Mouse (Mus musculus): Measurements from ENCODE around the gene Lmnb2. TPM values are rescaled to one million over a fixed set of nuclear protein-coding genes. Genes with fewer than 3 reads are reported as not detected.

The Lmnb2 gene
- polyA plus RNA-seq, 1 experiment from 2014 or later = 63.2 TPM

DNA sequence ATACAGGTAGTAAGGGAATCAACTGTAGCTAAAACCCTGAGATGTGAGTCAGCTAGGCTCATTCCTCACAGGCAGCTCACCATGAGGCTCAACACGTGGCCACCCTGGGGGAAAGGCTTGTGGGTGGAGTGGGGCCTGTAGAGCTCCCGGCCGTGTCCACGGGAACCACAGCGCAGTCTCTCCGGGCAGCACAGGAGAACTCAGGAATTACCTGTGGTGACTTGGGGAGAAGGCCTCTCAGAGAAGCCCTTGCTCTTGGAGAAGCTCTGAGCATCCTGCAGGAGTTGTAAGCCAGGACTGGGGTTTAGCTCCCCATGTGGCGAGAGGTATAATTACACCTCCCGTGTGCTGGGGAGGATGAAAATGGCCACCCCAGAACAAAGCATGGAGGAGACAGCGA is 37.5 kb upstream of the Lmnb2 start:
- Histone ChIP-seq H3K9me3 (no peaks in the 10 kb centered on the region), H3K27ac (peak overlapping the region; percentile 22; the same call in 1 of the 2 replicates), H3K36me3 (no peaks in the 10 kb centered on the region), H3K4me2 (replicated peaks) (peak overlapping the region; percentile 15; the same call in 1 of the 2 replicates), H3K4me1 (peaks cover 15% of the 10 kb centered on the region), H3K4me3 (no peak overlapping the region), H3K27me3 (peaks cover 4% of the 10 kb centered on the region; the same call in 1 of the 2 replicates), H3K9ac (no peak overlapping the region)
- peak; percentile 54; the same call in 1 of the 2 replicates for ATAC-seq (ENCODE audit: low FRiP score, low read depth)
- 25% methylated on average over 9 of the region's 9 CpGs for WGBS

DNA sequence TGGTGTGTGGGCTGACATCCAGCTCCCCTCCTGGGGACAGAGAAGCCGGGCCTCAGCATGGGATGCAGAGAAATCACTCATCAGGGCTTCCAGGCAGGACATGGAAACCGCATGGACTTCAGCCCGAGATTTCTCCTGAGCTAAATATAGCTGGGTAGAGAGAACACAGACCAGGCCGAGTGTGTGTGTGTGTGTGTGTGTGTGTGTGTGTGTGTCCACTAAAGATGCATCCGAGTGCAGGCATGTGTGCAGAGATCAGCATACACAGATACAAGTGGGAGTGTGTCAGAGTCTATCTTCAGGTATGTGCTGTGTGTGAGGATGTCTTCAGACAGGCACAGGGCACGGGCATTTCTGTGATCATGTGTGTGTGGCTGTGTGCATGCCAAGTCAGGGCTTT is 36.8 kb upstream of the Lmnb2 start:
- H3K9ac ChIP-seq = no peak overlapping the region
- ATAC-seq (ENCODE audit: low FRiP score, low read depth) = no peak; the same call in 1 of the 2 replicates
- H3K9me3 ChIP-seq = no peaks in the 10 kb centered on the region
- H3K4me2 ChIP-seq (replicated peaks) = no peak overlapping the region
- H3K4me1 ChIP-seq = peaks cover 10% of the 10 kb centered on the region
- no peaks in the 10 kb centered on the region for H3K36me3 ChIP-seq
- WGBS = 67% methylated on average over 6 of the region's 6 CpGs
- H3K4me3 ChIP-seq = no peak overlapping the region
- no peak overlapping the region for H3K27ac ChIP-seq
- peaks cover 4% of the 10 kb centered on the region; the same call in 1 of the 2 replicates for H3K27me3 ChIP-seq

DNA sequence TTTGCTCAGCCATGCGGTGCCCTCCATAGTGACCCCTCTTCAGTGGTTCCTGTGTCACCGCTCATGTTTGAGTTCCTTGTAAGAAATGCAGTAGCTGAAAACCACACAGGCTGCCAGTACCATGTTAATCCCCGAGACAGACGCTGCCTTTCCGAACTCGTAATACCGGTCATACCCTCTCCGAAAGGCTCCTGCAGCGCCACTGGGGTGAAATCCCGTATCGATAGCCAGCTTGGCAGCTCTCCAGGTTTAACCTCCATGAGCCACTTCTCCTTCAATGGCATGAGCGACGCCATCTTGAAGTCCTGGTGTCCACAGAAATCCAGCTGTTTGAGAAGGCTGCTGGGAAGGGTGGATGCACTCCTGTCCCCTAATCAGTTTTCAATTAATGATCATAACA is 36.4 kb upstream of the Lmnb2 start:
- H3K27me3 ChIP-seq = peaks cover 4% of the 10 kb centered on the region; the same call in 1 of the 2 replicates
- 64% methylated on average over 13 of the region's 13 CpGs for WGBS
- no peak for ATAC-seq (ENCODE audit: low FRiP score, low read depth)
- H3K4me1 ChIP-seq = peaks cover 10% of the 10 kb centered on the region
- H3K36me3 ChIP-seq = no peaks in the 10 kb centered on the region
- no peak overlapping the region for H3K9ac ChIP-seq
- no peak overlapping the region for H3K4me3 ChIP-seq
- no peaks in the 10 kb centered on the region for H3K9me3 ChIP-seq
- H3K27ac ChIP-seq = no peak overlapping the region
- no peak overlapping the region for H3K4me2 ChIP-seq (replicated peaks)

DNA sequence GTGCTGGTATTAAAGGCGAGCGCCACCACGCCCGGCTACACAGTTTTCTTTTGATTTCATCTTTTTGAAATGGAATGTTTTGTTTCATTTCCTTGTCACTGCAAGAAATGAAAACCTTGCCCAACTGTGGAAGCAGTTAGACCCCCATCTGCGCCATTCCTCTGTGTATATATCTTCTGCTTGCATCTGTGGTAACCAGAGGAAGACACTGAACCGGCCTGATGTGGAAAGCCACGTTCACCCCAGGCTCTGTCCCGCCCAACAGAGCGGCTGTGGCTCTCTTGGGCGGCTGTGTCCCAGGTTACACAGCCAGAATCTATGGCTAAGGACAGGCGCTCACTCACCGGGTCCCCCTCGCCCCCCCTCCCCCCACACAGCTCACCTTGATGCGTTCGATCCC is 34.4 kb upstream of the Lmnb2 start:
- H3K27ac ChIP-seq = no peak overlapping the region
- peaks cover 4% of the 10 kb centered on the region; the same call in 1 of the 2 replicates for H3K27me3 ChIP-seq
- H3K36me3 ChIP-seq = no peaks in the 10 kb centered on the region
- H3K4me2 ChIP-seq (replicated peaks) = no peak overlapping the region
- H3K9ac ChIP-seq = 0 out of 2 replicates have a peak overlapping the region, but pooled peaks have one; percentile 25
- peaks cover 19% of the 10 kb centered on the region for H3K4me1 ChIP-seq
- no peak overlapping the region for H3K4me3 ChIP-seq
- no peak for ATAC-seq (ENCODE audit: low FRiP score, low read depth)
- H3K9me3 ChIP-seq = no peaks in the 10 kb centered on the region
- 73% methylated on average over 15 of the region's 15 CpGs for WGBS

DNA sequence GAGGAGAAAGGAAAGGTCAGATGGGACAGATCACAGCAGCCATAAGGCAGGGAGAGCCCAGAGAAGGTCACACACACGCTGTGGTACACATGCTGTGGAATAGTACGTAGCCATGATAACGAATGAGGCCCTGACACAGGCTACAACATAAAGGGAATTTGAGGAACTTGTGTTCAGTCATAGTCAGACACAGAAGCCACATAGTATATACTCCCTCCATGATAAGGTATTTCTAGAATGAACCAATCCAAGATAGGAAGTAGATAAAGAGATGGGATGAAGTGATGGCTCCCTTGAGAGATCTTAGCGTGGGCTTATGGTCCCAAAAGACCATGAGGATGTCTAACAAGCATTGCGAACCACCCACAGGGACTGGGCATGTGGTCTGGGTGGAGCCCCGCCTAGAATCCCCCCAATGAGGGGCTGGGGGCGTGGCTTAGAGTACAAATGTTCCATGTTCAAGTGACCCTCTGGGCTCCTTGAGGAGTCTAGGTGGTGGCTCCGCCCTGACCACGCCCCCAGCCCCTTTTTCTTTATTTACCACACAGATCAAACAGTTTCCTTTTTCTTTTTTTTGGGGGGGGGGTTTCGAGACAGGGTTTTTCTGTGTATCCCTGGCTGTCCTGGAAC is 33.8 kb upstream of the Lmnb2 start:
- WGBS = 81% methylated on average over 10 of the region's 10 CpGs

DNA sequence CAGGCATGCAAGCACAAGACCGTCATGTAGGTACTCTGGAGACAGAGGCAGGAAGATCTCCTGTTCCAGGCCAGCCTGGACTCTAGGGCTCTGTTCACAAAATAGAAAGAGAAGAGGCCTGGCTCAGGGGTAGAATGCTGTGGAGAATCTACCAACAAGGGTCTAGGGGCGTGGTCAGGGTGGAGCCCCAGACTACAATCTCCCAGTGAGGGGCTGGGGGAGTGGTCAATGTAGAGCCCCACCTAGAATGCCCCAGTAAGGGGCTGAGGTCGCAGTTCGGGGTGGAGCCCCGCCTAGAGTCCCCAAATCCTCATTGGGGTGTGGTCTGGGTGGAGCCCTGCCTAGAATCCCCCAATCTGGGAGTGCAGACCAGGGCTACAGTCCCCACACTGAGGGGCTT is 32.3 kb upstream of the Lmnb2 start:
- Histone ChIP-seq H3K36me3 (no peaks in the 10 kb centered on the region), H3K27me3 (peaks cover 4% of the 10 kb centered on the region; the same call in 1 of the 2 replicates), H3K9me3 (no peaks in the 10 kb centered on the region), H3K27ac (no peak overlapping the region), H3K4me2 (replicated peaks) (no peak overlapping the region), H3K9ac (no peak overlapping the region), H3K4me1 (peaks cover 22% of the 10 kb centered on the region), H3K4me3 (no peak overlapping the region)
- 32% methylated on average over 5 of the region's 5 CpGs for WGBS
- ATAC-seq (ENCODE audit: low FRiP score, low read depth) = no peak

More for the DNA sequence above, 33.8 kb upstream of the Lmnb2 start:
- Histone ChIP-seq H3K9ac (no peak overlapping the region), H3K27ac (no peak overlapping the region), H3K36me3 (no peaks in the 10 kb centered on the region), H3K4me3 (no peak overlapping the region), H3K4me2 (replicated peaks) (no peak overlapping the region), H3K4me1 (peaks cover 24% of the 10 kb centered on the region), H3K9me3 (no peaks in the 10 kb centered on the region), H3K27me3 (peaks cover 4% of the 10 kb centered on the region; the same call in 1 of the 2 replicates)
- no peak for ATAC-seq (ENCODE audit: low FRiP score, low read depth)

DNA sequence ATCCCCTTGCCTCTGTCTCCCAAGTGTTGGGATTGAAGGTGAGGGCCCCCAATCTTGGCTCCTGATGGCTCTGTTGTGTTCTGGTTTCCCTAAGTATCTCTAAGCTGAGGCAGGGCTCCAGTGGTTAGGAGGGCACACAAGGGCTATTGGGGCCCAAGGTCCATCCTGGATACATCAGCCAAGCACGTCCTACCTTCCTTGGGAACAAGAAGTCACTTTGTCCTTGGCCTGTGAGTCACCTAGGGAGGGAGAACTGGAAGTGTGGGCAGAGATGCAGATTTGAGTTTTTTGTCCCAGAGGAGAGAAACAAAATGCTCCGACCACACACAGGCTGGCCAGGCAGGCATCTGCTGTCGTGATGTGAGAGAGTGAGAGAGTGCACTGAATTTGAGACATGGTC is 31.0 kb upstream of the Lmnb2 start:
- whole genome bisulfite sequencing = 69% methylated on average over 3 of the region's 3 CpGs
- Histone ChIP-seq H3K4me1 (peaks cover 14% of the 10 kb centered on the region), H3K9ac (no peak overlapping the region), H3K4me2 (replicated peaks) (no peak overlapping the region), H3K9me3 (no peaks in the 10 kb centered on the region), H3K27ac (no peak overlapping the region), H3K36me3 (no peaks in the 10 kb centered on the region), H3K27me3 (peaks cover 4% of the 10 kb centered on the region; the same call in 1 of the 2 replicates), H3K4me3 (no peak overlapping the region)
- no peak for ATAC-seq (ENCODE audit: low FRiP score, low read depth)

DNA sequence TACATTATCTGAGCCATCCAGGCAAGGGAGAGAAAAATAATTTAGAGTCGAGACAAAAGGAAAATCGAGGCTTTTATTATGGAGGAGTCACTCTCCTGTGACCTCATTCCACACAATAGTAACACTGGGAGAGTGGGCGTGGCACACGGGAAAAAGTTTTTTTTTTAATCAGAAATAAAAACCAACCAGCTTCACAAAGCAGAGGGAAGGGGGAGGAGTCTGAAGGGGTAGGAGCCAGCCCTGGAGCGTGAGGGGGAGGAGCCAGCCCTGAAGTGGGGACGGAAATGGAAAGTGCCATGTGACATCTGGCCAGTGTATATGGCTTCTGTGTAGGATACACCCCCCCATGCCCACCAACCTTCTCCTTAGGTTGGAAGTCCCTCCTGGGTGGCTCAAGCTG is 30.5 kb upstream of the Lmnb2 start:
- no peaks in the 10 kb centered on the region for H3K36me3 ChIP-seq
- WGBS = 36% methylated on average over 6 of the region's 6 CpGs
- H3K4me2 ChIP-seq (replicated peaks) = no peak overlapping the region
- H3K4me1 ChIP-seq = peaks cover 14% of the 10 kb centered on the region
- no peaks in the 10 kb centered on the region for H3K9me3 ChIP-seq
- ATAC-seq (ENCODE audit: low FRiP score, low read depth) = no peak
- H3K4me3 ChIP-seq = no peak overlapping the region
- peaks cover 4% of the 10 kb centered on the region; the same call in 1 of the 2 replicates for H3K27me3 ChIP-seq
- no peak overlapping the region for H3K9ac ChIP-seq
- H3K27ac ChIP-seq = no peak overlapping the region

DNA sequence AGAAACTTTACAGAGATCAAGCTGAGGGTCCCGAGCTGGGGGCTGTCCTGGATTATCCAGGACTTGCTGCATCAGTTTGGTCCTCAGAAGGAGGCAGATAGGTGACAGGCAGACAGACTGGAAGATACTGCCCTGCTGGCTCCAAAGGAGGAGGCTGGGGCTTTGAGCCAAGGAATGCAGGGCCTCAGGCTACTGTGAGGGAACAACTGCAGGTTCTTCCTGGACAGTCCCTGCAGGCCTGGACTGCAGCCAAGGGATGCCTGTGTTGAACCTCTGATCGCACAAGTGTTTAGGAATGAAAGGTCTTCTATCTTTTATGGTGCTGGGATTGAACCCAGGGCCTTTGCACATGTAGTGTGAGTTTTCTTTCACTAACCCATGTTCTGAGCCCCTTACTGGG is 29.8 kb upstream of the Lmnb2 start:
- no peak overlapping the region for H3K4me2 ChIP-seq (replicated peaks)
- H3K9ac ChIP-seq = peak overlapping the region; percentile 31; the same call in 1 of the 2 replicates
- peak overlapping the region; percentile 52; the same call in 1 of the 2 replicates for H3K27ac ChIP-seq
- H3K9me3 ChIP-seq = no peaks in the 10 kb centered on the region
- 40% methylated on average over 2 of the region's 2 CpGs for WGBS
- peaks cover 14% of the 10 kb centered on the region for H3K4me1 ChIP-seq
- no peak for ATAC-seq (ENCODE audit: low FRiP score, low read depth)
- H3K36me3 ChIP-seq = no peaks in the 10 kb centered on the region
- H3K4me3 ChIP-seq = no peak overlapping the region
- peaks cover 4% of the 10 kb centered on the region; the same call in 1 of the 2 replicates for H3K27me3 ChIP-seq

DNA sequence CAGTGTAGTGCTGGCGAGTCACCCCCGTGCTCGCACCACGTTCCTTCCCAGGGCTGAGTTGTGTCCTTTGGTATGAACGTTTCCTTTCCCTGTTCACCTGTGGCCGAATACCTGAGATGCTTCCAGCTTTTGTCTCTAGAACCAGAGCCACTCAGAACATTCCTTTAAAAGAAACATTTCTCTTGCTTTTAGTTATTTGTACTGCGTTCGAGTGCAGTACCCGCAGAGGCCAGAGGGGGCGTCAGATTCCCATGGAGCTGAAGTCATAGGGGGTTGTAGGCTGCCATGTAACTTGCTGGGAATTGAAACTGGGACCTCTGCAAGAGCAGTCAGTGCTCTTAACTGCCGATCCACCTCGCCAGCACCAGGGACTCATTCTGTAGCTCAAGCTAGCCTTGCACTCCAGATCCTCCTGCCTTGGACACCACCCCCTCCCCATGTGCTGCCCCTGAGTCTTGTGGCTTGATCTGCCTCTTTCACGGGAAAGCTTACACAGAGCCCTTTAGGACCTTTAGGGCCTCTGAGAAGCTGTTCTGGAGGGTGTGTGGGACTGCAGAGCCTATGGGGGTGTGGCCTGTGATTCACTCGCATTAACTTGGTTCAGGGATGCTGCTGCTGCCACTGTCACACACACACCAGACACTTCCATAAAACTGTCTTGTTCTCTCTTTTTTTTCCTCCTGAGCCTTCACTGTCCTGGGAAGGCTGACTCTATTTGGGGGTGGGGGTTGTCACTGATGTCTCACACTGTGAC is 28.8 kb upstream of the Lmnb2 start:
- Histone ChIP-seq H3K27ac (no peak overlapping the region), H3K4me2 (replicated peaks) (no peak overlapping the region), H3K4me1 (peaks cover 14% of the 10 kb centered on the region), H3K4me3 (no peak overlapping the region), H3K36me3 (no peaks in the 10 kb centered on the region), H3K27me3 (peaks cover 4% of the 10 kb centered on the region; the same call in 1 of the 2 replicates), H3K9ac (no peak overlapping the region), H3K9me3 (no peaks in the 10 kb centered on the region)
- 61% methylated on average over 14 of the region's 14 CpGs for WGBS
- ATAC-seq (ENCODE audit: low FRiP score, low read depth) = no peak

DNA sequence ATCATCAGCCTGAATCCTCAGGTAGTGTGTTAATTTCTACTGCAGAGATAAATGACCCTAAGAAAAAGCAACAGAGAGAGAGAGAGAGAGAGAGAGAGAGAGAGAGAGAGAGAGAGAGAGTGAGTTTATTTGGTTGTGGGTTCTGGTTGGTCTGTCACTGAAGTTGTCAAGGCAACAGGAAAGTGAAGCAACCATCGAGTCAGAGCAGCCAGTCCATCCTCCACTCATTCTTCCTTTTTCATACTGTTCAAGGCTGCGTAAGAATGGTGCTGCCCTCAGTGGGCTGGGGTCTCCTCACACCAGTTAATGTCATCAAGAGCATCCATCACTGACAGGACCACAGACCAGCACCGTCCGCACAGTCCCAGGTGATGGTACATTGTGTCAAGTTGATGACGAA is 26.2 kb upstream of the Lmnb2 start:
- Histone ChIP-seq H3K4me2 (replicated peaks) (no peak overlapping the region), H3K4me1 (peaks cover 37% of the 10 kb centered on the region)
- 88% methylated on average over 5 of the region's 5 CpGs for WGBS

DNA sequence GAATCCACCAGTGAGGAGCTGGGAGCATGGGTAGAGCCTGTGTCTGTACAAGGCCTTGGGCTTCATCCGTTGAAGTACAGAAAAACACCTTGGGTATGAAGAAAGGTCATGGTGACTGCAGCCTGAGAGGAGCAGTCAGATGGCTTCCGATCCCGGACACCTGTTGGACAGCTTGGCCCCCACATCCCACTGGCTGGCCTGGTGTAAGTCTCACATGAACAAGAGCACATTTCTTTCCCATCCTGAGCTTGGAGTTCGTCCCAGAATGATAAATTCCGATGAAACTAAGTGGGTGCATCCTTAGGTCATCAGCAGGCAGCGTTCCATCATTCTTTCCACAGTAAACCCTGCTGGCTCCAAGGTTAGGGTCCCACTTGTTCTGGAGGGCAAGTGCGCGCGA is 25.7 kb upstream of the Lmnb2 start:
- Histone ChIP-seq H3K9me3 (no peaks in the 10 kb centered on the region), H3K4me1 (peaks cover 42% of the 10 kb centered on the region), H3K27me3 (no peaks in the 10 kb centered on the region), H3K4me2 (replicated peaks) (no peak overlapping the region), H3K4me3 (no peak overlapping the region), H3K36me3 (no peaks in the 10 kb centered on the region), H3K9ac (peak overlapping the region; percentile 36; the same call in 1 of the 2 replicates), H3K27ac (no peak overlapping the region)
- WGBS = 81% methylated on average over 9 of the region's 9 CpGs
- ATAC-seq (ENCODE audit: low FRiP score, low read depth) = no peak

More for the DNA sequence above, 26.2 kb upstream of the Lmnb2 start:
- no peak for ATAC-seq (ENCODE audit: low FRiP score, low read depth)
- Histone ChIP-seq H3K27ac (no peak overlapping the region), H3K9ac (no peak overlapping the region), H3K27me3 (no peaks in the 10 kb centered on the region), H3K36me3 (no peaks in the 10 kb centered on the region), H3K4me3 (no peak overlapping the region), H3K9me3 (no peaks in the 10 kb centered on the region)
